Mouse (Mus musculus) large intestine, adult 2 months (tissue): Measurements from ENCODE around the gene Glb1l. TPM values are rescaled to one million over a fixed set of nuclear protein-coding genes. Genes with fewer than 3 reads are reported as not detected.

ENCODE experiments used
- DNase-seq: peaks from one replicate; pipeline ENCODE4 v3.0.0-alpha.2; 2012; ENCODE audit warnings: low read depth, low spot score
- WGBS: fragments of 180-500 bp; shearing (Covaris S2); methylation state at CpG from one replicate; pipeline ENCODE4 v1.1.7; 2018; 5-methylcytosine and 5-hydroxymethylcytosine counted together
- polyA plus RNA-seq: library from polyadenylated mRNA; depleted of rRNA; stranded (reverse); fragments of >200 nt; gene quantifications from 2 replicates; pipeline ENCODE4 v1.2.3, GENCODE M21; 2012; rRNA removed

Gene Glb1l
- polyA plus RNA-seq, 1 experiment: 2.1 TPM

- WGBS: 87% methylated on average over 4 of the region's 4 CpGs
- DNase-seq: no peak
Measured at GRCm38 (mm10) chr1:75160256-75160617, 50.4 kb downstream of the Glb1l start.

DNA sequence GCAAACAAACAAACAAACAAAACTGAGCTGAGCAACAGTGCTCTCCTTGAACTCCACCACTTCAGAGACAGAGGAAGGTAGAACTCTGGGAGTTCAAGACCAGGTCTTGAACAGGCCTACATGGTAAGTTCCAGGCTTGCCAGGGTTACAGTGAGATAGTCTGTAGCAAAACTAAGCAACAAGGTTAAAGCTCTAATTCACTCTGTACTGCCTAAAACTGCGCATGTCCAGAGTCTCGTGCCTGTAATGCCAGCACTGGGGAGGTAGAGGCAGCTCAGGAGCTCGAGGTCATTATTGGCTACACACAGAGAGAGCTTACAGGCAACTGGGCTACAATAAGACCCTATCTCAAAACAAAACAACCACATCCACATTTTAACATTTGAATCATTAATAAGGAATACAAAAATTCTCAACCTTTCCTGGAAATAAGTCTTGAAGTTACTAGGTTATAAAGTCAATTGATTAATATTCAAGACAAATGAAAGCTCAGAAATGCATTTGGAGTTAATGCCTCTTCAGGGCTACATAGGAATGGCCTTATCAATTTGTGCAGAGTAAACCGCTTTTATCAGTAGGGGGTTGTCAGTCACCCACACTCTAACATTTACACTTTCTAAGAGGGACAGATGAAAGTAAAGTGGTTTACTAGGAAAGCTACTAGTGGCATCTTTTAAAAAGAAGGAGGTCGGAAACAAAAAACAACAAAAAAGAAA lies 50.9 kb downstream of the Glb1l start:
- WGBS: 74% methylated on average over 5 of the region's 5 CpGs
- DNase-seq: no peak

DNA sequence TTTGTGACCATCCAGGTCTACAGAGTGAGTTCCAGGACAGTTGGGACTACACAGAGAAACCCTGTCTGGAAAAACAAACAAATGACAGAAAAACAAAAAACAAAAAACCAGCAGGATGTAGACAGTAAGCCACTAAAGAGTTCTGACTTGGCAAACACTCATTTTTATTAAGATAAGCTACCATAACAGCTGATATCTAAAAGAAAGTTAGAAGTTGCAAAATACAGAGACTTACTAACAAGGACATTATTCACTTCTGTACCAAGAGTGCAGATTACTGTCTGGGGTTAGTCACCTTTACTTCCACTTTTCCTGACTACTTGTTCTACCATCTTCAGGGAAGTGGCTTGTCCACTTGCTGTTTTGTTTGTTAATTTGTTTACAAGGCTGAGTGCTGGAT lies 51.6 kb downstream of the Glb1l start:
- DNase-seq: no peak

- WGBS: 37% methylated on average over 3 of the region's 3 CpGs
- no peak for DNase-seq
Measured at GRCm38 (mm10) chr1:75155837-75156236, 54.8 kb downstream of the Glb1l start.

DNA sequence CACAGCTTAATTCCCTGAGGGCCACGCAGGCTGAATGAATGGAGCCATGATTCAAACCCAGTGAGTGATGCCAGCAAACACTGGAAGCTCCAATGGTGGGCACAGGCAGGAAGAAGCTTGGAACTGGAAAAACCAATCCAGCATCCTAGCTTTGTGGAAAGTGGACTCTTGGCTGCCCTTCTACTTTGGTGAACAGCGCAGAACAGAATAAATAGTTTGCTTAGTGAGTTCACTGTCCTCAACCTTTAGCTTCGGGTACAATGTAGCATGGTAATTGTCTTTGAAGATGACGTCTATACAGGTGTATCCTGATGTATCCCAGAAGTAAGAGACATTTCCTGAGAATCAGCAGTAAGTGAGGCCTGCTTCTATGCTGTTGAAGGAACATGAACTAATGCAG lies 61.9 kb downstream of the Glb1l start:
- 77% methylated on average over 4 of the region's 4 CpGs for WGBS
- no peak for DNase-seq

Other genes starting within 250 kb of the Glb1l start
- gene Nhej1, start 85.6 kb downstream of the Glb1l start, polyA plus RNA-seq: 4.8 and 5.6 TPM in 2 replicates
- 1.1 and 1.3 TPM in 2 replicates for gene Slc23a3, start 76.9 kb downstream of the Glb1l start, polyA plus RNA-seq
- gene Cnppd1, start 68.1 kb downstream of the Glb1l start, polyA plus RNA-seq: 45.8 and 53.7 TPM in 2 replicates
- 79.0 and 93.9 TPM in 2 replicates for gene Retreg2, start 68.0 kb downstream of the Glb1l start, polyA plus RNA-seq
- 80.6 and 93.3 TPM in 2 replicates for gene Zfand2b, start 42.2 kb downstream of the Glb1l start, polyA plus RNA-seq
- 24.0 and 27.5 TPM in 2 replicates for gene Abcb6, start 30.4 kb downstream of the Glb1l start, polyA plus RNA-seq
- gene Ankzf1, start 18.7 kb downstream of the Glb1l start, polyA plus RNA-seq: 19.2 and 27.4 TPM in 2 replicates
- gene Atg9a, start 18.6 kb downstream of the Glb1l start, polyA plus RNA-seq: 72.2 and 107 TPM in 2 replicates
- gene Stk16, start within 50 bp of the Glb1l start, polyA plus RNA-seq: 221 and 258 TPM in 2 replicates
- gene Tuba4a, start 9.1 kb upstream of the Glb1l start, polyA plus RNA-seq: 121 and 164 TPM in 2 replicates
- not detected in 2 replicates for gene A630095N17Rik, start 21.3 kb upstream of the Glb1l start, polyA plus RNA-seq
- gene Dnajb2, start 25.6 kb upstream of the Glb1l start, polyA plus RNA-seq: 19.4 and 20.1 TPM in 2 replicates
- gene Ptprn, start 53.7 kb upstream of the Glb1l start, polyA plus RNA-seq: 6.4 and 6.5 TPM in 2 replicates
- 14.0 and 17.7 TPM in 2 replicates for gene Resp18, start 67.6 kb upstream of the Glb1l start, polyA plus RNA-seq
- gene Dnpep, start 107.2 kb upstream of the Glb1l start, polyA plus RNA-seq: 250 and 500 TPM in 2 replicates
- 353 and 360 TPM in 2 replicates for gene Des, start 149.5 kb upstream of the Glb1l start, polyA plus RNA-seq
- gene Speg, start 164.5 kb upstream of the Glb1l start, polyA plus RNA-seq: 20.6 and 22.7 TPM in 2 replicates
- gene Gmppa, start 225.1 kb upstream of the Glb1l start, polyA plus RNA-seq: 177 and 182 TPM in 2 replicates
- 0.17 TPM in 1 of 2 replicates, not detected in the other for gene Asic4, start 239.6 kb upstream of the Glb1l start, polyA plus RNA-seq